Mouse (Mus musculus) ovary, adult 2 months (tissue): Measurements from ENCODE around the gene Ttc37. TPM values are rescaled to one million over a fixed set of nuclear protein-coding genes. Genes with fewer than 3 reads are reported as not detected.

Source experiments
- polyA plus RNA-seq: library from polyadenylated mRNA; depleted of rRNA; stranded (reverse); fragments of >200 nt; gene quantifications from 2 replicates; pipeline ENCODE4 v1.2.3, GENCODE M21; 2012; rRNA removed

Gene Ttc37
- polyA plus RNA-seq = 8.5 and 10.4 TPM in 2 replicates

DNA sequence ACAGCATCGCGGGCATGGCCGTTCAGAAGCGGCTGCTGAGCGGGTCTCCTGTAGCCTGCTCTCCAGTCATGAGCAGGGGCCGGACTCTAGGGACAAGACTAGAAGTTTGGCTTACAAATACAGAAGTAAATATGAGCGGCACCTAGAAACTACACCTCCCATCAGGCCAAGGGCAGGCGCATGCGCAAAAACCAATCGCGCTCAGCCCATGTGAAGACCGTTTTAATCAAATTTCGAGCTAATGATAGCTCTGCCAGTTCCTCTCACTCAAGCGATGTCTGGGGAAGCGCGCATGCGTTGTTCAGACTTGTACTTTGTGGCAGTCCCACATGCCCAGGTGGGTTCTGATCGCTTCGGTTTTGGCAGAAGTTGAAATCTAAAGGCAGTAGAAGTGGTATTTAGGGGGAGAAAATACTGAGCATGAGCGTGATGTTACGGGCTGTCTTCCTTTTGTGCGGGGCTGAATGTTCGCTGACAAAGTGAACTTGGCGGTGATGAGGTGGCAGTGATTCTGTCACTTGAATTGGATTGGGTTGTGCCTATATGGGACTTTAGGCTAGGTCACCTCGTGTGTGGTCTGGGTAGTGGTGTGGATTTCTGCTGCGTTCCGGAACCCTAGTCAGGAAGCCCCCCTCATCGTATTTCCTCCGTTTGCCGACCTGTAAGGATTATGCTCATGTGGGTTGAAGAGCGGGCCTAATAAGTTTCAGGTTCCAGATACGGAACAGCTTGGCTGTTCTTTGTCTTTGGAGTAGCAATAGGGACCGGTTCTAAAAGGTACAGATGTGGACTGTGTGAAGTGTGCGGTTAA lies at the start of gene Ttc37, which contains the start of gene Arsk:
Gene Ttc37 (plus strand): TSS at position 242 of the 811 bp plus-strand sequence.
Gene Arsk (minus strand): TSS at position 168 of the 811 bp plus-strand sequence.

DNA sequence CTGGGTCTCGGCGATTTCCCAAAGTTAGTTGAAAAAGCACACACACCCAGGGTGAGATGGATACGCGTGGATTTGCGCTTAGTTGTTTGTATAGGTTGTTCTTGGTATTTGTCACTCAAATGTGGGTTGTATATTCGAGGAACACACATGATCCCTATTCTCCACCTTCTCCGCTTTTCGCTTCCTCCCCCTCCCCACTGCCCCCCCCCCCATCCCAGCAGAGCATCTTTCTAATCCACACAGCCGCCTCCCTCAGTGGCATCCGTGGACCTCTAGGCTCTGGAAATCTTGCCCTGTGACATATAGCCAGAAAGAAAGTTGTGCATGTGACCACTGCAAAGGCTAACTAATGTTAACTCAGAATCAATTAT lies 41.7 kb upstream of the Ttc37 start, which contains the start of gene Gpr150:
Gene Gpr150 (minus strand): TSS at position 101 of the 371 bp plus-strand sequence.

Other genes with a start within 250 kb of the Ttc37 start
- 32.6 and 35.4 TPM in 2 replicates for gene Rhobtb3, start 154.8 kb upstream of the Ttc37 start, polyA plus RNA-seq
- gene Spata9, start 131.6 kb upstream of the Ttc37 start, polyA plus RNA-seq = not detected in 2 replicates
- 4.8 and 5.1 TPM in 2 replicates for gene Rfesd, start 80.0 kb upstream of the Ttc37 start, polyA plus RNA-seq
- 0.14 TPM in 1 of 2 replicates, not detected in the other for gene Gpr150, start 41.7 kb upstream of the Ttc37 start, polyA plus RNA-seq
- gene Arsk, start 74 bp upstream of the Ttc37 start, polyA plus RNA-seq = 4.3 and 5.9 TPM in 2 replicates
- gene Fam81b, start 206.3 kb downstream of the Ttc37 start, polyA plus RNA-seq = 0.17 and 0.30 TPM in 2 replicates